In the genomic region with DNA sequence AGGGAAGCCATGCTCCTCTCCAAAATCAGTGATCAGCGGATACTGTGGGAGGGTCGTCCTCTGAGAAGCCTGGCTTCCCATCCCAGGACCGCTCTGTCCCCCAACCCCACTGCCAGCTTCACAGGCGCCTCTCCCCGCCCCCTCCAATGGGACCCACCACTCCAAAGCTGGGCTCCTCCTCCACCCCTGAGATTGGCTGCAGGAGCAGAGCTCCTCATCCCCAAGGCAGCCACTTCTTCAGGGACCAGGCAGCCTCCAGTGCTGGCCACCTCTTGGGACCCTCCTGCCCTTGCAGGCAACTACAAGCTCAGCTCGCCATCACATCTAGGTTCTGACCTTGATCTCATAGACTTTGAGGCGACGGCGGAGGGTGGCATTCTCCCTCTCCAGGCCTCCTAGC, we compare ENCODE assay signal across 9 mouse cellular contexts. TPM values are rescaled to one million over a fixed set of nuclear protein-coding genes. Genes with fewer than 3 reads are reported as not detected.
DNase-seq lines count a peak whose midpoint lies in the region; ATAC-seq and TF ChIP-seq lines count a peak whose summit lies in the region.
"Had no signal": no experiment of that assay in that cellular context is flagged by ENCODE, and none has a peak within 500 bp of the region (broad histone marks: within the 10 kb centered on the region; RNA-seq: fewer than 3 reads in every experiment).

No protein-coding gene starts in this region.

- in situ Hi-C loops in ES-E14 (cut with MboI; ENCODE audit: low sequenced_read_pairs in 2 of 2, unreplicated experiment in 2 of 2) = no loop called here

- H3K27ac ChIP-seq in heart, embryonic 11.5 days (ENCODE audit: low read depth, low read length) = peak overlapping the region; percentile 91
- H3K27ac ChIP-seq in ES-E14 (ENCODE audit: insufficient read depth, low read depth, low read length, poor library complexity, severe bottlenecking) = no peak overlapping the region
- H3K27ac ChIP-seq in hindbrain, embryonic 10.5 days = peak overlapping the region; percentile 96
- H3K27ac ChIP-seq in liver, embryonic 16.5 days (ENCODE audit: low read length) = peak overlapping the region; percentile 48

- H3K9ac ChIP-seq in heart, embryonic 11.5 days (ENCODE audit: low read depth, low read length) = peak overlapping the region; percentile 52; the same call in 1 of the 2 replicates
- no peak overlapping the region for H3K9ac ChIP-seq in ES-E14 (ENCODE audit: insufficient read depth, low read depth, low read length, poor library complexity, severe bottlenecking)
- no peak overlapping the region; the same call in 1 of the 2 replicates for H3K9ac ChIP-seq in liver, embryonic 16.5 days (ENCODE audit: low read depth, low read length)

- peaks cover 6% of the 10 kb centered on the region; the same call in 1 of the 2 replicates for H3K27me3 ChIP-seq in heart, embryonic 11.5 days (ENCODE audit: control insufficient read depth, insufficient read depth, low read length)
- peaks cover 35% of the 10 kb centered on the region for H3K27me3 ChIP-seq in hindbrain, embryonic 10.5 days (ENCODE audit: insufficient read depth, poor library complexity, severe bottlenecking)
- peaks cover 51% of the 10 kb centered on the region for H3K27me3 ChIP-seq in liver, embryonic 16.5 days (ENCODE audit: control insufficient read depth, insufficient read depth, low read depth, low read length)

- peak overlapping the region; percentile 75 for H3K4me3 ChIP-seq in heart, embryonic 11.5 days (ENCODE audit: low read depth, low read length)
- peak overlapping the region; percentile 16 to 90; a peak in 2 of 4 replicates for H3K4me3 ChIP-seq in ES-E14 (ENCODE audit: insufficient read depth in 1 of 2, low read depth in 1 of 2, low read length in 2 of 2, poor library complexity in 1 of 2, severe bottlenecking in 1 of 2)
- H3K4me3 ChIP-seq in hindbrain, embryonic 10.5 days = peak overlapping the region; percentile 83
- peak overlapping the region; percentile 57 for H3K4me3 ChIP-seq in liver, embryonic 16.5 days (ENCODE audit: low read depth, low read length)

- 23% methylated on average over 9 of the region's 9 CpGs for WGBS in heart, embryonic 11.5 days (ENCODE audit: insufficient replicate concordance)
- WGBS in hindbrain, embryonic 10.5 days = 20% methylated on average over 9 of the region's 9 CpGs
- 38% methylated on average over 9 of the region's 9 CpGs for WGBS in liver, embryonic 16.5 days (ENCODE audit: insufficient replicate concordance)

- H3K9me3 ChIP-seq in heart, embryonic 11.5 days (replicated peaks; ENCODE audit: control insufficient read depth, low read length) = no peaks in the 10 kb centered on the region
- H3K9me3 ChIP-seq in ES-E14 (ENCODE audit: control insufficient read depth, insufficient read depth, low read depth, low read length) = no peaks in the 10 kb centered on the region
- H3K9me3 ChIP-seq in hindbrain, embryonic 10.5 days = no peaks in the 10 kb centered on the region
- H3K9me3 ChIP-seq in liver, embryonic 16.5 days (replicated peaks; ENCODE audit: control insufficient read depth, low read length) = no peaks in the 10 kb centered on the region

- H3K36me3 ChIP-seq in heart, embryonic 11.5 days (ENCODE audit: control insufficient read depth, insufficient read depth, low read length) = 0 out of 2 replicates have a peak, but pooled peaks cover 3% of the 10 kb centered on the region
- H3K36me3 ChIP-seq in ES-E14 (ENCODE audit: control insufficient read depth, insufficient read depth, low read length, poor library complexity, severe bottlenecking) = no peaks in the 10 kb centered on the region; the same call in 1 of the 2 replicates
- H3K36me3 ChIP-seq in hindbrain, embryonic 10.5 days = peaks cover 40% of the 10 kb centered on the region
- H3K36me3 ChIP-seq in liver, embryonic 16.5 days (ENCODE audit: control insufficient read depth, insufficient read depth) = no peaks in the 10 kb centered on the region

- DNase-seq in heart, adult 18-20 months = no peak
- DNase-seq in ES-E14 (ENCODE audit: low read depth, low spot score) = no peak
- no peak for DNase-seq in hindbrain, embryonic 10.5 days (ENCODE audit: low spot score)
- no peak for DNase-seq in retina, postnatal 1 day
- DNase-seq in thymus, postnatal 10 days (ENCODE audit: low spot score in 2 of 2) = no peak
- DNase-seq in layer of hippocampus, postnatal 14 days (ENCODE audit: low spot score in 2 of 2) = no peak
- DNase-seq: adrenal gland, postnatal 10 days had no signal

- H3K4me1 ChIP-seq in heart, embryonic 11.5 days (ENCODE audit: control insufficient read depth, insufficient read depth, low read length) = peaks cover 28% of the 10 kb centered on the region
- H3K4me1 ChIP-seq in ES-E14 (ENCODE audit: control insufficient read depth in 2 of 2, insufficient read depth in 2 of 2, low read length in 2 of 2, poor library complexity in 1 of 2) = peaks cover 4 to 31% of the 10 kb centered on the region in 2 experiments; a peak in 3 of 4 replicates
- peaks cover 68% of the 10 kb centered on the region for H3K4me1 ChIP-seq in hindbrain, embryonic 10.5 days (replicated peaks)
- peaks cover 3% of the 10 kb centered on the region for H3K4me1 ChIP-seq in liver, embryonic 16.5 days (ENCODE audit: control insufficient read depth, low read depth, low read length)

- peak overlapping the region; percentile 94 for H3K4me2 ChIP-seq in heart, embryonic 11.5 days
- peak overlapping the region; percentile 68 for H3K4me2 ChIP-seq in liver, embryonic 16.5 days (ENCODE audit: low read depth, low read length)

- ATAC-seq in heart, embryonic 11.5 days (replicated peaks; ENCODE audit: insufficient number of reproducible peaks, low FRiP score, low TSS enrichment) = no peak
- ATAC-seq in liver, embryonic 16.5 days (ENCODE audit: low read depth) = no peak

TF ChIP-seq in ES-E14, 5 proteins besides CTCF, POLR2A, EP300 and RAD21:
- TF ChIP-seq ZC3H11A (IDR thresholded peaks at IDR 0.05; ENCODE audit: borderline replicate concordance, low read depth, low read length) (no peak), CHD2 (IDR thresholded peaks at IDR 0.05; ENCODE audit: low read depth, low read length) (no peak), MAFK (IDR thresholded peaks at IDR 0.05; ENCODE audit: insufficient read depth, low read depth, low read length) (no peak), HCFC1 (IDR thresholded peaks at IDR 0.05; ENCODE audit: borderline replicate concordance, insufficient read depth, low read length) (no peak), ZNF384 (IDR thresholded peaks at IDR 0.05; ENCODE audit: low read depth, low read length) (no peak)
TF ChIP-seq in ES-E14: peak in this region for 0.

RNA-seq across cellular contexts. Expression of gene Tbkbp1, which starts 2.3 kb away (rescaled TPM):
- polyA plus RNA-seq in heart, embryonic 11.5 days (2014; fragmentation: Nextera tagmentation; extraction: Ambion mirVana) = 5.7 and 6.8 TPM in 2 replicates
- total RNA-seq in heart, adult 18-20 months (2021) = 10 to 100 TPM; 12.5 to 15.0 TPM
- 3.5 and 4.5 TPM in 2 replicates for total RNA-seq in ES-E14 (2012; rRNA removed)
- polyA plus RNA-seq in hindbrain, embryonic 10.5 days (2016; fragmentation: Nextera tagmentation; extraction: Ambion mirVana) = 3.6 and 6.4 TPM in 2 replicates
- polyA plus RNA-seq in liver, embryonic 16.5 days (2015; fragmentation: Nextera tagmentation; extraction: Ambion mirVana) = 0.84 and 1.1 TPM in 2 replicates
- total RNA-seq in layer of hippocampus, postnatal 14 days (2021) = 10 to 100 TPM; 60.9 to 68.4 TPM

RNA-seq across cellular contexts. Expression of gene Tbx21, which starts 33.9 kb away (rescaled TPM):
- not detected in 2 replicates for polyA plus RNA-seq in heart, embryonic 11.5 days (2014; fragmentation: Nextera tagmentation; extraction: Ambion mirVana)
- total RNA-seq in heart, adult 18-20 months (2021) = under 1 TPM; 0.10 to 0.41 TPM
- total RNA-seq in ES-E14 (2012; rRNA removed) = 0.27 and 0.32 TPM in 2 replicates
- polyA plus RNA-seq in hindbrain, embryonic 10.5 days (2016; fragmentation: Nextera tagmentation; extraction: Ambion mirVana) = 0.29 TPM in 2 replicates
- polyA plus RNA-seq in liver, embryonic 16.5 days (2015; fragmentation: Nextera tagmentation; extraction: Ambion mirVana) = 0.15 and 0.18 TPM in 2 replicates
- under 1 TPM in 1 of 2 experiments, not detected in 1; 0.19 TPM for total RNA-seq in layer of hippocampus, postnatal 14 days (2021)

RNA-seq across cellular contexts. Expression of gene Kpnb1, which starts 38.7 kb away (rescaled TPM):
- polyA plus RNA-seq in heart, embryonic 11.5 days (2014; fragmentation: Nextera tagmentation; extraction: Ambion mirVana) = 61.2 and 63.6 TPM in 2 replicates
- total RNA-seq in heart, adult 18-20 months (2021) = 10 to 100 TPM; 80.8 to 82.9 TPM
- total RNA-seq in ES-E14 (2012; rRNA removed) = 272 and 369 TPM in 2 replicates
- 62.5 and 88.4 TPM in 2 replicates for polyA plus RNA-seq in hindbrain, embryonic 10.5 days (2016; fragmentation: Nextera tagmentation; extraction: Ambion mirVana)
- 14.5 and 15.9 TPM in 2 replicates for polyA plus RNA-seq in liver, embryonic 16.5 days (2015; fragmentation: Nextera tagmentation; extraction: Ambion mirVana)
- 100 to 1,000 TPM; 129 to 132 TPM for total RNA-seq in layer of hippocampus, postnatal 14 days (2021)
